Mouse (Mus musculus): ENCODE results near the gene Pelo.

- TF ChIP-seq CTCF (IDR thresholded peaks at IDR 0.05; ENCODE audit: low read depth), result no peak
- no peak for TF ChIP-seq EP300 (IDR thresholded peaks at IDR 0.05; ENCODE audit: low read depth)
Observed at GRCm38 (mm10) chr13:115089395-115090025, 476 bp downstream of the Pelo start.
